Mouse (Mus musculus) MEL-GATA-1-ER (cell line): ENCODE results near the gene Camk1.

Experiments
- DNase-seq: peaks from one replicate; pipeline ENCODE4 v3.0.0-alpha.2; 2012; ENCODE audit warnings: low read depth; ENCODE audit errors: extremely low read depth

Gene Camk1

DNA sequence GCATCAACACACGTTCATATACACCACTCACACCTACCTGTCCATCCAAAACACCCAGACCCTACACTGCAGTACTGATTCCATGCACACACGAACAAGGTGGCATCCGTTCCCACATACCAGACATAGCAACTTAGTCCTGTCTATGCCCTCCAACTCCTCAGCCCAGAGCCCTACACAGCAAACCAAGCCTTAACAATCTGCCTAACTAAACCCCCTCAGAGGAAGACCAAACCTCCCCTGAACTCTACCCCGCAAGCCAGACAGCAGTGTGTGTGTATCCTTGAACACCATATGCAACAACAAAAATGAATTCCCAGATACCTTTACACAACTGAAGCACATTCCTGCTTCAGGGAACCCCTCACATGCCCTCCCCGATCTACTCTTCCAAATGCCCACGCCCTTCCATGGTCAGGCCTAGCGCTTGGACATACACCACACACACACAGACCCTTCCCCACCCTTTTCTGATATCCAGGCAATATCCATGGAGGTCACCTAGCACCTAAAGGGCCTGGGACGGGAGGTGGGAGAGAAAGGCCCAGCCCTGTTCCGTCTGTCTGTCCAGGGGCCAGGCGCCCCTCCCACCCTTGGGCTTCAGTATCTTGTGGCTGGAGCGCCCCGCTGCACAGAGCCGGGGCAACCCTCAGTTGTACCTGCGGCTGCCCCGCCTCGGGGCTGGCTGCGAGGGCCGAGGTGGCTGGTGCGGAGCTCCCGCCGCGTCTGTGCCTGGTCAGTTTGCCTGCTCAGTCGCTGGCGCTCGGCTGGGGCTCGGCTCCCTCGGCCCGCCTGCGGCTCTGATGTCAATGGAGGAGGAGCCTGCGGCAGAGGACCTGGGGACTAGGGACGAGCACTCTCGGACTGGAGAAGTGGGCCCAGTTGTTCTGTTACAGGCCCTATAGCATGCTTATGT, at the start of gene Camk1:
TSS of gene Camk1 (minus strand) at position 808 of the 916 bp plus-strand sequence.
- no peak for DNase-seq

GRCm38 (mm10) chr6:113392387-113393071, 48.7 kb upstream of the Camk1 start:
- DNase-seq = no peak

DNA sequence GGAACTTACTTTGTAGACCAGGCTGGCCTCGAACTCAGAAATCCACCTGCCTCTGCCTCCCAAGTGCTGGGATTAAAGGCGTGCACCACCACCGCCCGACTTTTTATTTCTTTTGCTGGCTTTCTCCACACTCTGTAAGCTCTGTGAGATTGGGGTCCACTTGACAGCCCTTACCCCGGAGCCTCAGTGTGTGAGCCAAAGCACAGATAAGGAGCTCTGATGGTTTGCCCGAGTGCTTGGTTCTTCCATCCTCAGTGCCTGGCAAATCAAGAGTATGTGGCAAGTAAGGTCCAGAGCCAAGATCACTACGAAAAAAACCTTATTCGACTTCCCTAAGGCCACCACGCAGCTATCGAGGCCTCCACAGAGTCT, 48.2 kb upstream of the Camk1 start:
- DNase-seq = no peak

DNA sequence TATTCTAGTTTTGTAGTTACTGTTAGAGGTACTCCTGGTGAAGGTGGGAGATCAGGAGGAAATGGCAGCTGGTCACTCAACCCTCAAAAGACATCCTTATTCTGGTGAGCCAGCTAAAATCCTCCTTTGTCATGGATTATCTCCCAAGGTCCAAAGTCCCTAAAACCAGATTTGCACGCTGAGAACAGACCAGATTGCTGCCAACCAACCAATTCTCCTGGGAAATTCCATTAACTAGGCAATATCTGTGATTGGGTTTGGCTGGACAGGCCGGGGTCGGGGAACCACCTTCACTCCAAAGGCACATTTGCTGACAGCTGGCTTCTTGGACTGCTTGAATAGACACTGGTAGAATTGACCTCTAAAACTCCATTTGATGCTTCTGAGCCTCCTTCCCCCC, 46.9 kb upstream of the Camk1 start:
- DNase-seq = no peak

DNA sequence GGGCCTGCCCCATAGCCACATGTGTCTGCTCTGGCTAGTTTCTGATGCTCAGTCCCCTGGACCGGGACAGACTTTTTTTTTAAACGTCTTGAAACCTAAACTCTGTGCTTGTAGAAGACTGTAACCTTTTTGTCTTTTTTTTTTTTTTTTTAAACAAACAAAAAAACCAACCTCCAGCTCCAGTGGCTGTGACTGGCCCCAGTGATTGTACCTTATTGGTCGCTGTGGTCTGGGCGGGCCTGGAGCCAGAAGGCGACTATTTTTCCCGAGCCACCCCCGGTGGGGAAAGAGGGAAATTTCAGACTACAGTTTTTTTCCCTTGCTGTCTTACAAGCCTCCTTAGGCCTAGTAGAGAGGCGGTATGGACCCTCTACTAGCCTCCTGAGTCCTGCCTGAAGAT, 45.2 kb upstream of the Camk1 start, which contains the start of gene Ttll3:
TSS of gene Ttll3 (plus strand) at position 301 of the 400 bp plus-strand sequence.
- DNase-seq = no peak

- no peak for DNase-seq
Observed at GRCm38 (mm10) chr6:113386025-113386424, 42.2 kb upstream of the Camk1 start.

DNA sequence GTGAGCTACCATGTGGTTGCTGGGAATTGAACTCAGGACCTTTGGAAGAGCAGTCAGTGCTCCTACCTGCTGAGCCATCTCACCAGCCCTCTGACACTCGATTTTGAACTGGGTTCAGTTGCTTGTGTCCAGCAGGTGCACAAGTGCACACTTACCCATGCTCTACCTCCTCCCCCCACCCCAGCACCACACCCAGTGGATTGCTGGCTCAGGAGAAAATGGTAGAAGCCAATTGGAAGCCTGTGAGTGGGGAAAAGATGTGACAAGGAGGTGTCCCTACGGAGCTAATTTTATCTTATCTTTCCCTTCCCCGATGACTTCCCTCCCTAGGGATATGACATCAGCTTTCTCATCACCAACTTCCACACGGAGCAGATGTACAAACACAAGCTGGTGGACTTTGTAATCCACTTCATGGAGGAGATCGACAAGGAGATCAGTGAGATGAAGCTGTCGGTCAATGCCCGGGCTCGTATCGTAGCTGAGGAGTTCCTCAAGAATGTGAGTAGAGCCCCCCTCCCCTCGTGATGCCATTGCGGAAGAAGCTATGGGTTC, 41.5 kb upstream of the Camk1 start:
- DNase-seq = no peak

GRCm38 (mm10) chr6:113384351-113384927, 40.7 kb upstream of the Camk1 start:
- DNase-seq = no peak

DNA sequence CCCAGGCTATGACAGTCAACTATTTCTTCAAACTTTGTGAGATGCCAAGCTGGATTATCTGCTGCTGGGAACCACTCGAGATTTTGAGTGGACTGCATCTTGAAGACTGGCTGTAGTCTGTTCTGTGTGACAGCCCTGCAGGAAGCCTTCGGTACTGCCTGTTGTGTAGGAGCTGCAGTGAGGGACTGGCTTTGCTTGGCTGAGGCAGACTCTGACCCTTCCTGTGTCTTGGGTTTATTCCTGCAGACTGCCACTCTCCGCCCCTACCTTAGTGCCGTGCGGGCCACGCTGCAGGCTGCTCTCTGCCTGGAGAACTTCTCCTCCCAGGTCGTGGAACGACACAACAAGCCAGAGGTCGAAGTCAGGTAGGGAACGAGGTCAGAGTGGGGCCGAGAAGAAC, 36.7 kb upstream of the Camk1 start:
- DNase-seq = no peak

DNA sequence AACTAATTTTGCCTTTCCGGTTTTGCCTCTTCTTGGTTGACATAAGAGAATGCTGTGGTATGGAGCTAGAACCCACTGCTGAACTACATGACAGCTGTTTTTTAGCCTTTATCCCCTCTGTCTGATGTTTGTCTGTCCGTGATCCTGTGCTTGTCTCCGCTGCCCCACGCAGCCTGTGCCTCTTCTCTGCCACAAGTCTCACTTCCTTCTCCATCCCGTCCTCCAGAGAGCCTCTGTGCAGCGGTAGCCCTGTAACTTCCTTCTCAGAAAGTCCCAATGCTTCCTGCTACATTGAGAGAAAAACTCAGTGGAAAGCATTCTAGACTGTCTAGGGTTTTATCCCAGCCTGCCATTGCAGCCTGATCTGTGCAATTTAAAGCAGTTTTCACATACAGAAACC, 35.5 kb upstream of the Camk1 start:
- DNase-seq = peak; percentile 44

DNA sequence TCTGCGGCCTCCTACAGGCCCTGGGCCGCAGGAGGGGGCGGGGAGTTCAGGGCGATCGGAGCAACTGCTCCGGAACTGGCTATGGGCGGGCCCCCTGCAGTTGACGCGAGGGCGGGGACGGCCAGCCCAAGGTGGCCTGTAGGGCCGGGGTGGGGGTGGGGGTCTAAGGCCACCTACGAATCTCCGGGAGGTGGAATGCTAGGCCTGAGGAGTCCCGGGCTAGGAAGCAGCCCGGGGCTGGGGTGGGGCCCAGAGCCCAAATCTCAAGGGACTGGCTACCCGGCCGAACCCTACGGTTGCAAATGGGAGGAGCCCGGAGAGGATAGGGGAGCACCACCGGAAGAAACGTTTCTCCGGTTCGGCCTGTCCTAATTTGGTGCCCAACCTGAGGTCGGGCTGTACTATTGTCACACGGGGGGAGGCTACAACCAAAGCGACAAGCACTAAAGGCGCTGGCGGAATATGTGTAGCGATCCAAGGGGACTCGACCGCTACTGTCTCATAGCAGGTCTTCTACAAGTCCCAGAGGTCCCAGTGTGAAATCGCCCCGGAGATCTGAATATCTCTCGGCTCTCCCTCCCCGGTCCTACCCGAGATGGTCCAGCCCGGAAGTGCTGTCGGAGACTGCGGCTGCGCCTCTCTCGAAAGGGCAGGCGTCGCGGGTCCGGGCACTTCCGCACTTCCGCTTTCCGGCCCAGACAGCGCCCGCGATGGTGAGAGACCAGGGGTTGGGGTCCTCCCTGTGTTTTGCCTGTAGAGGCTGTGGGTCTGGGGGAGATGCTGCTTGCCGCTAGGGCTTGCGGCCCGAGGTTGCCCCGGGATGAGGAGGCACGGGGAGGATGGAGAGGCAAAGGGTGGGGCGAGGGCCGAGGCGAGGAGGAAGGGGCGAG, 34.0 kb upstream of the Camk1 start, which contains the start of the genes Tada3 and Arpc4:
TSS of gene Tada3 (minus strand) at position 388 of the 890 bp plus-strand sequence.
TSS of gene Arpc4 (plus strand) at position 620 of the 890 bp plus-strand sequence.
- peak; percentile 90 for DNase-seq

GRCm38 (mm10) chr6:113377172-113377495, 33.4 kb upstream of the Camk1 start:
- DNase-seq = no peak

DNA sequence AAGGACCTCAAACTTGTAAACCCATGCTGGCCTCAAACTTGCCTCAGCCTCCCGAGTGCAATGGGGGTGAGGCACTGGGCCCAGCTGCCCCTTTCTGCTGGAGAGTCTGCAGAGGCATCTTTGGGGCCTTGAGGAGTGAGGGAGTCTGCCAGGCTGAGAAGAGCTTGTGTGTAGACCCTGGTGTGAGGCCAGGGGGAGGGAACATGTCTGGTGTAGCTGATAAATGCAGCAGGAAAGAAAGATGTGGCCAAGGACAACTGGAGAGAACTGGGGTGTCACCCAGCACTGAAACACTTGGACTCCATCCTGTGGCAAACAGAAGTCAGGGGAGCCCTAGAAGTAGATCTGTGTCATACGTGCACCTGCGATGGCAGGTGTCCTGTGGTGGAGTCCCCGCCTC, 29.7 kb upstream of the Camk1 start:
- DNase-seq = no peak

DNA sequence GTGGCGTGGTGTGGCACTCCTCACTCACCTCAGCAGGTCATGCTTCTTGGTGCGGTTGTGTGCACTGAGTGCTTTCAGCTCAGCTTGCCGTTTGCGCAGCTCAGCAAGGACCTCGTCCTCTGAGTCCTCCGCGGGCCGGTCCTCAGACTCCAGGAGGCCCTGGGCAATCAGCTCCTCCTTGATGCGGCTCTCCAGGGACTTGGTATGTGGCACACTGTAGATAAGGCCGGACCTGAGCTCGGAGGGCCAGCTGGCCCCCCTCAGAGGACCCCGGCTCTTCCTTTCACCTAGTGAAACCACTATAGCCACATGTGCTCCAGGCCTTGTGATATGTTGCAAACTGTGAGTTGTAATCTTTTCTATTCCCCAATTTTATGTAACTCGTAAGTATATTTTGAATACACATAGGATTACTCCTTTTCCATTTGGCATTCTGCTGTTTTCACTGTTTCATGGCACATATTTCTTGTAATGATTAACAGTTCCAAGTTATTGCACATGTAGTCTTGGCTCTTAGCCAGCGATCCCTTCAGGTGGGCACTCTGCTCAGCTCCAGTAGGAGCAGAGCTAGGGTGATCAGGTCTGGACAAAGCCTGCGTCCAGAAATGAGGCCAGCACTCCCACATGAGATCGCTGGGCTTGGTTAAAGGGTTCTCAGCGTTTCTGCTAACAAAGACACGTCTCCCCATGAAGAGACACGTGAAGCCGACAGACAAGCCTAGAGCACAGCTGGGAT, 26.6 kb upstream of the Camk1 start:
- DNase-seq = no peak

GRCm38 (mm10) chr6:113368577-113368976, 24.8 kb upstream of the Camk1 start:
- no peak for DNase-seq

- no peak for DNase-seq
Observed at GRCm38 (mm10) chr6:113368124-113368523, 24.3 kb upstream of the Camk1 start.

DNA sequence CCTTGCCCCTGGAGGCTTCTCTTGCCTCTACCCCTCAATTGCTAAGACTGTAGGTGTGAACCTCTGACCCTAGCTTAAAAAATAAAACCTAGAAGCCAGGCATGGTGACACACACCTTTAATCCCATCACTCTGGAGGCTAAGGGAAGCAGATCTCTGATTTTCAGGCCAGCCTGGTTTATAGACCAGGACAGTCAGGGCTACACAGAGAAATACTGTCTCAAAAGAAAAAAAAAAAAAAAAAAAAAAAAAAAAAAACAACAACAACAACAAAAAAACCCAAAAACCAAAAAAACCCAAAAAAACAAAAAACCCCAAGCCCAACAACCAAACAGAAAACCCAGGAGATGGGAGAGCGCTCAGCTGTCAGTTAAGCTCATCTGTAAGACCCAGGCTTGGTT, 23.8 kb upstream of the Camk1 start:
- DNase-seq = no peak

GRCm38 (mm10) chr6:113366639-113367038, 22.9 kb upstream of the Camk1 start:
- DNase-seq = no peak

- no peak for DNase-seq
Observed at GRCm38 (mm10) chr6:113364518-113365135, 20.8 kb upstream of the Camk1 start.

DNA sequence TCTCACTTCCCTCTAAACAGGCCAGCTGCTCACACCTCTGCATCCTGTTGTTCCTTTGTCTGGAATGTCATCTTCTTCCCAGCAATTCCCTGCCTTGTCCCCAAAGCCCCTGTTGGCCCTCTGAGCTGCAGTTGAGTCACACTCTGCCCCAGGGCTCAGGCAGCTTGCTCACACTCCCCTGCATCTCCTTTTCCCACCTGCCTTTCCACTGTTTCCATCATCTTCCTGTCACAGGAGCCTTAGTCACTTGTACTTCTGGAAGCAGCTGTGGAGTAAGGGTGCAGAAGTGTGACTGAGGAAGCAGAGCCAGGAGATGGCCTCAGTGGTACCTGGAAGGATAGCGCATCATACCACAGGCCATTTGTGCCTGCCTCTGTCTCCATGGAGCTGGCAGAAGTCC, 18.5 kb upstream of the Camk1 start:
- no peak for DNase-seq
